In the genomic region with DNA sequence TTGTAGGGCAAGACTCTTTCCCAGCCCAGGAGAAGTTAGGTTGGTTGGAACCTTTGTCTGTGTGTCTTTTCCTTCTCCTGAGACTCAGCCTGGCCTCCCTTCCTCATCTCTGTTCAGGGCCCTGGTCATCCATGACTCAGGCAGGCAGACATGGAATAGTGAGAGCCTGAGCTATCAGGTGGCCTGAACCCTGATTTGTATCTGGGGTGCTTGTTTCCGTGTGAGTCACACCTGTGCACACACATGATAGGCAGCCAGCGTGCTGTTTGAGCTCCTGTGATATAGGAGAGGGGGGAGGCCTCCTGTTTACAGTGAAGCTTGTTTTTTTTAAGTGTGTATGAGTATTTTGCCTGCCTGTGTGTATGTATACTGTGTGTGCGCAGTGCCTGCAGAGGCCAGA, we compare ENCODE assay signal across 7 mouse cellular contexts. TPM values are rescaled to one million over a fixed set of nuclear protein-coding genes. Genes with fewer than 3 reads are reported as not detected.
DNase-seq lines count a peak whose midpoint lies in the region; ATAC-seq and TF ChIP-seq lines count a peak whose summit lies in the region.

No protein-coding gene starts in this region.

- peak overlapping the region; percentile 27; the same call in 1 of the 2 replicates for H3K9ac ChIP-seq in intestine, embryonic 16.5 days (ENCODE audit: low read depth, low read length)

- peaks cover 69% of the 10 kb centered on the region for H3K4me1 ChIP-seq in kidney, adult 2 months (ENCODE audit: control insufficient read depth, insufficient read depth, low read length)
- peaks cover 73% of the 10 kb centered on the region for H3K4me1 ChIP-seq in intestine, embryonic 16.5 days (ENCODE audit: control insufficient read depth, insufficient read depth, low read length)

- no peaks in the 10 kb centered on the region for H3K27me3 ChIP-seq in kidney, adult 2 months (replicated peaks; ENCODE audit: control insufficient read depth, insufficient read depth, low read length)
- no peaks in the 10 kb centered on the region for H3K27me3 ChIP-seq in intestine, embryonic 16.5 days (replicated peaks; ENCODE audit: control insufficient read depth, insufficient read depth, low read length)

- no peaks in the 10 kb centered on the region for H3K9me3 ChIP-seq in intestine, embryonic 16.5 days (ENCODE audit: control insufficient read depth, low read length)

- 43% methylated on average over 3 of the region's 3 CpGs for WGBS in kidney, adult 2 months
- 55% methylated on average over 3 of the region's 3 CpGs for WGBS in intestine, embryonic 16.5 days

- no peak overlapping the region for H3K4me3 ChIP-seq in kidney, adult 2 months (ENCODE audit: insufficient read depth, low read depth, low read length)
- H3K4me3 ChIP-seq in intestine, embryonic 16.5 days (ENCODE audit: low read length): no peak overlapping the region

- DNase-seq in kidney, adult 2 months: no peak
- no peak for DNase-seq in kidney, adult 8-10 months
- DNase-seq in thymus, postnatal 4 days: peak; percentile 21
- no peak for DNase-seq in thymus, postnatal 36 days
- no peak for DNase-seq in yolk sac, embryonic 10.5 days (ENCODE audit: low spot score)
- no peak for DNase-seq in right cerebral cortex, postnatal 4 days

- TF ChIP-seq CTCF in kidney, adult 2 months (conservative IDR thresholded peaks at IDR 0.05; ENCODE audit: insufficient read depth, insufficient read length, low read depth, low read length): no peak

- no peak for TF ChIP-seq POLR2A in kidney, adult 2 months (IDR thresholded peaks at IDR 0.05; ENCODE audit: low read depth, low read length)

- peak; percentile 45; the same call in 1 of the 2 replicates for ATAC-seq in intestine, embryonic 16.5 days

- peak overlapping the region; percentile 89 for H3K27ac ChIP-seq in kidney, adult 2 months (ENCODE audit: insufficient read depth, low read depth, low read length)
- H3K27ac ChIP-seq in intestine, embryonic 16.5 days (ENCODE audit: low read length): peak overlapping the region; percentile 64

- peaks cover 5% of the 10 kb centered on the region; the same call in 1 of the 2 replicates for H3K36me3 ChIP-seq in kidney, adult 2 months (ENCODE audit: control insufficient read depth, insufficient read depth, low read length)
- peaks cover 22% of the 10 kb centered on the region for H3K36me3 ChIP-seq in intestine, embryonic 16.5 days (ENCODE audit: control insufficient read depth, insufficient read depth, low read length)

- no peak overlapping the region for H3K4me2 ChIP-seq in intestine, embryonic 16.5 days (ENCODE audit: low read depth, low read length)

RNA-seq across cellular contexts. Expression of gene Trim8, which starts 7.7 kb away (rescaled TPM):
- 41.3 and 43.6 TPM in 2 replicates for polyA plus RNA-seq in kidney, adult 2 months (2012; rRNA removed)
- polyA plus RNA-seq in intestine, embryonic 16.5 days (2015; fragmentation: Nextera tagmentation; extraction: Ambion mirVana): 10.1 and 13.7 TPM in 2 replicates
